Mouse (Mus musculus) mature B cell (primary cell): ENCODE results near the gene Smc3.
"Not testable (repeated sequence)": the region's sequence is repeated elsewhere in the genome, so short reads cannot be mapped to it uniquely, and the experiment has no call there.

Experiments
- in situ Hi-C: fragments of 300-500 bp; cut with MboI; formaldehyde crosslinking; loops from 2 replicates; pipeline ENCODE4 v1.14.3; 2019

Gene Smc3

DNA sequence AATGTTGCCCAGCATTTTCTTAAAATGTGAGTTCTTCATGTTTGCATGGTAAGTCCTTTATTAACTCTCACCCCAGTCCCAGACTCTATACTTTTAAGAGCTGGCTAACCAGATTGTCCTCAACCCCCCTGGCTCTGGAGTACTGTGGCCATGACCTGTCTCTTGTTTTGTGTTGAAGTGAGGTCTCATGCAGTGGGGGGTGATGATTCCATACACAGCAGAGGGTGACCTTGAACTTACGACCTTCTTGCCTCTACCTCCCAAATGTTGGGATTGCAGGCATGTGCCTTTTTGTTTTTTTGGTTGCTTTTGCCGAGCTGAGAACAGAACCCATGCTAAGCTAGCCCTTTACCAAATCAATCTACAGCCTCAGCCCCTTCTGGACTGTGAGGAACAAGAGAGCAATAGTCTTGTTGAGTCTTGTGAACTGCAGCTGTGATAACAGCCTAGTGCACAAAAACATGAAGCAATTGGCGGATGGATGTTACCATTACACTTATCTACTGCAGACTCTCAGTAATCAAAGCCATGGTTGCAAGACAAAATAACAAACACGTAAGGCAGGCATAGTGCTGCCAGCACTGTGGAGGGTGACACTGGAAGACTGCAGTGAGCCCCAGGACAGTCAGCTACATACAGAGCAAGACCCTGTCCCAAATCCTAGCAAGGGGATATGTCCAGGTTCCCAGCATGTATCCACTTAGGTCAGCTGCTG lies 24.7 kb upstream of the Smc3 start:
- in situ Hi-C loops, result loop anchor here (10.0 kb wide), 1 partner anchor 181 kb away; the partner anchor contains the start of gene Smndc1

DNA sequence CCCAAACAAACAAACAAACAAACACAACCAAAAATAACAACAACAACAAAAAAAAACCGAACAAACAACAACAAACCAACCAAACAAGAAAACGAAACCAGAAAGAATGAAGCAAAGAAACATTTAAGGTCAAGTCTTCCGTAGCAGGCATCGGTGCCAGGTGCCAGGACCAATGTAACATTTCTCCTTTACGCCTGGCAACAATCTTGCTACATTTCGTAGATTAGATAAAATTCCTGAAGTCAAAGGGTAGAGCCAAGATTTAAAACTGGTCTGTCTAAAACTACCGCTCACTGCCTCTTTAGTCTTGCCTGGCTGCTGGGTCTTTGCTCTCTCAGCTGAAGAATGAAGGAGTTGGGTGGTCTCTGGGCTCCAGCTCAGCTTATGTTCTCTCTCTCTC lies 24.1 kb upstream of the Smc3 start:
- in situ Hi-C loops, result loop anchor here (10.0 kb wide), 1 partner anchor 181 kb away; the partner anchor contains the start of gene Smndc1

DNA sequence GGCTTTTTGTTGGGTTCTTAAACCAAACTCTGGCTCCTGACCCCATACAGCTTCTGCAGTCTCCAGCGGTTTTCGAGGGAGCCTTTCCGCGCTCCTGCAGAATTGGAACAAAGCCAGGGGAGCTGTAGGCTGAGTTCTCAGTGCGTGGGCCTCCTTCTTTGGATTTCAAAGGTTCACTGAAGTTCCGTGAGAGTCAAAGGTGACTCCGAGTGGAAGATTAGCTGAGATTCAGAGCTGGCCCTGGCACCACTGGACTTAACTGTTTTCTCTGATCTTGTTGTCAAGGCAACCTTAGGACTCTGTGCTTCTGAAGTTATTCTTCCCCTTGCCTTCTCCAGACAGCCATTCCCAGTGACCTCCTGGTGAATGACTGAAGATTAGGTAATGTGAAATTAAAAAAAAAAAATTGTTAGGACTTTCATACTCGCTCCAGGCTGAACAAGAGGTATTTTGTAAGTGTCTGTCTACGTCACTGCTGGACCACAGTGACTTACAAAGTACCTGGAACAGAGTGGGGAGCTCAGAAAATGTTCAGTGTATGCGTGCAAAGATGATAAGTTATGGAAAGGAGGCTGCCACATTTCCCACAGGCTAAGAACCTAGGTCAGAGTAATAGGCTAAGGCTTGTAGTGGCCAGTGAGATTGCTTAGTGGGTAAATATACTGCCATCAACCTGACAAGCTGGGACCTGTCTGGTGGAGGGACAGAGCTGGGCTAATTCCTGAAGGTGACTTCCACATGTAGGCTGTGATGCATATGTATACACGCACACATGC lies 23.0 kb upstream of the Smc3 start:
- in situ Hi-C loops, result loop anchor here (10.0 kb wide), 1 partner anchor 182 kb away; the partner anchor contains the start of gene Smndc1

DNA sequence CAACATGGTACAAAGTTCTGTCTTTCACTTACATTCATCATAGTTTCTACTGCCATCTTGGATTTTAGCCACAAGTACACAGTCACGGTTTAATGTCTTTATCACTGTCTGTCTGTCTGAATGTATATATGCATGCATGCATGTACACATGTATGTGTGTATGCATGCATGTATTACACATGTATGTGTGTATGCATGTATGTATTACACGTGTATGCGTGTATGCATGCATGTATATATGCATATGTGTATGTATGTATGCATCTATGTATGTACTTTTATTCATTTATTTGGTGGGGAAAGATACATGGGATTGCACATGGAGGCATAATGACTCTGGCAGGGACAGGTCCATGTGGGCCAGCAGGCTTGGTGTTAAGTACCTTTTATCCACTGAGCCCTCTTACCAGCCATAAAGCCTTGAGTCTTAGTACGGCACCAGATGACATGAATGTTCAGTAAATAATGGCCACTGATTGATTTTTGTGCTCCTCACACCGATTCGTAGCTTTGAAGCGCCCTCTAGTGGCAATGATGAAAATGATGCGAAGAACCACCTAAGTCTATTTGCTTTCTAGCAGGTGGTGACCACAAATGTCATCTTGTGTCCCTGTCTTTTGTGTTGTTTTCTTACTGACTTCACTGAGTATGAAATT lies 21.5 kb upstream of the Smc3 start:
- in situ Hi-C loops, result loop anchor here (10.0 kb wide), 1 partner anchor 184 kb away; the partner anchor contains the start of gene Smndc1

DNA sequence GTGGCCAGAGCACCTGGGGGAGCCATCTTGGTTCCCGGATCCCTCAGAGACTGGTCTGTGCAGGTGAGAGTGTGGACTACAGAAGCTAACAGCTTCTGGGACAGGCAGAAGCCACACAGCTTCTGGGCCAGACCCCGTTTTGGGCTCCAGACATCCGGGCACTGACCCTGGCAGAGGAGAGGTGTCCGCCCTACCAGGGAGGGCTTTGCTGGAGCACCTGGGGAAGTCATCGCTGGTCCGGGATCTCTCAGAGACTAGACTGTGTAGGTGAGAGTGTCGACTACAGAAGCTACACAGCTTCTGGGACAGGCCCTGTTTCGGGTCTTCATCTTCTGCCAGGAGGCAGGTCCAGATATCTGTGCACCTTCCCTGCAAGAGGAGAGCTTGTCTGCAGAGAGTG lies 19.9 kb upstream of the Smc3 start:
- in situ Hi-C loops, result not testable (repeated sequence)

DNA sequence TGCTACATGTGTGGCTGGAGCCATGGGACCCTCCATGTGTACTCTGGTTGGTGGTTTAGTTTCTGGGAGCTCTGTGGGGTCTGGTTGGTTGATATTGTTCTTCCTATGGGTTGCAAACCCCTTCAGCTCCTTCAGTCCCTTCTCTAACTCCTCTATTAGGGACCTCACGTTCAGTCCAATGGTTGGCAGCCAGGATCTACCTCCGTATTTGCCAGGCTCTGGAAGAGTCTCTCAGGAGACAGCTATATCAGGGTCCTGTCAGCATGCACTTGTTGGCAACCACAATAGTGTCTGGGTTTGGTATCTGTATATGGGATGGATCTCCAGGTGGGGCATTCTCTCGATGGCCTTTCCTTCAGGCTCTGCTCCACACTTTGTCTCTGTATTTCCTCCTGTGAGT lies 12.5 kb upstream of the Smc3 start:
- in situ Hi-C loops, result not testable (repeated sequence)

DNA sequence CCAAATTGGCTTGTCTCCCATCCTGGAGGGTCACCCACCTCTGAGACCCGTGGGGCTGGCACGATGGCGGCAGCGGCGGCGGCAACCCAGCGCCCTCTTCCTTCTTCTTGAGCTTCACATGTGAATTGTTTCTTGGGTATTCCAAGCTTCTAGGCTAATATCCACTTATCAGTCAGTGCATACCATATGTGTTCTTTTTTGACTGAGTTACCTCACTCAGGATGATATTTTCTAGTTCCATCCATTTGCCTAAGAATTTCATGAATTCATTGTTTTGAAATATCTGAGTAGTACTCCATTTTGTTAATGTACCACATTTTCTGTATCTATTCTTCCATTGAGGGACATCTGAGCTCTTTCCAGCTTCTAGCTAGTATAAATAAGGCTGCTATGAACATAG lies 11.2 kb upstream of the Smc3 start, which contains the start of gene Nutf2-ps1:
Gene Nutf2-ps1 (minus strand): TSS at position 101 of the 400 bp plus-strand sequence.
- in situ Hi-C loops, result not testable (repeated sequence)

DNA sequence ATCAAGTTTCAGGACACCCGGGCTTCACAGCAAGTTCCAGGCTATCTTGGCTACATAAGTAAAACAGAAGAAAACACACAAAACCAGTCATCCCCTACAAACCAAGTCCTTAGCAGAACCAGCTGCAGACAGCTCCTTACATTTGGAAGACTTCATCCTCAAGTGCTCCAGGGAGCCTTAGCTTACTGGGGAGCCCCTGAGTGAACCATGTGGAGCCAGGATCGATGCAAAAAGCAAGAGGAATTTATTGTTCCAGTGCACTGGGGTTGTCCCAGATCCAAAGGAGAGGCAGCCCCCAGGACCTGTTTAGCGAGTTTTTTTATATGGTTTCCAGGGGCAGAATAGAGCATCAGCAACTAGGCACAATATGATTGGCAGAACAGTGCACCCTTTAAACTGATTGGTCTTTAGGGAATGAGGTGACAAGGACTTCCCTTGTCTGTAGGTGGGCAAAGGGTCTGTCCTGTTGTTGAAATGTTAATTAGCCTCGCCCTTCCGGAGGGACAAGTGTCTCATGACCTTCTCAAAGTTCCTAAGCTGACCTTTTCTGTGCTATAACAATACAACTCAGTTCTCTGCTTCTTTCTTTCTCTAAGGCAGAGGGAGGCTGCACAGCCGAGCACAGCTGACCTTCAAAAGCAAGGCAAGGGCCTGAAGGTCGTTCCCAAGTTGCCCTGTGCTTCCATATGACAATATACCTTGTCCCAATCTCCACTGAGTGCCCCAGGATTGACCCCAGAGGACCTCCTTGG lies 3.3 kb upstream of the Smc3 start:
- in situ Hi-C loops, result no loop called here

DNA sequence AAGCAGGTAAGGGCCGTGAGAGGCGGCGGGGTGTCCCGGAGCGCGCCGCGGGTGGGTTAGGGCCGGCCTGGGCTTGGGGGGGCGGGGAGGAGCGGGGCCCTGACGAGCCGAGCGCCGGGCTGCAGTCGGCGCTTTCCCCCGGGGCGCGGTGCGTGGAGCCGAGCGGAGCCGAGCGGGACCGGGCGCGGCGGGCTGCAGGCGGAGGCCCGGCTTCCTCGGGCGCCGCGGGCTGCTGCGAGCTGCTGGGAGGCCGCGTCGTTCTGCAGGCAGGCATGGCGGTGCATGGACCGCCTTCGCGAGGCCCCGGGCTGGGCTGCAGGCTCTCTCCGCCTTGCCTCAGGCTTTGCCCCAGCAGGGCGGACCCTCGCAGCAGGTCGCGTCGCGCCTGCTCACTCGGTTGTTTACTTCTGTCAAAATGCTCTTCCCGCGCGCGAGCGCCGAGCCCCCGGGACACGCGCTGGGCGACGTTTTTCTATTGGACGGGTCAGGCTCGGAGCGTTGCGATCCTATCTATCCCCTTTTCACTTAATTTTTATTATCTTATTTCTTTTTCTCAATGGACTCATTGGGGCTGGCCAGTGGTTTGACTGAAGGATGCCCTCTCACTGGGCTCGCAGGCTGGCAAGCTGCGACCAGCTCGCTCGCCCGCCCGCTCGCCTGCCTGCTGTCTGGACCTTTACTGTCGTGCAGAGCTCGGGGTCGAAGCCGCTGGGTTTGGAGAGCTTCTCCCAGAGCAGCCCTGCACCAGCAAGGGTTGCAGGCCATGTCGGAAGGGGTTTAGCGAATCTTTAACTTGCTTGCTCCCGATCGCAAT lies 558 bp downstream of the Smc3 start:
- in situ Hi-C loops, result no loop called here

DNA sequence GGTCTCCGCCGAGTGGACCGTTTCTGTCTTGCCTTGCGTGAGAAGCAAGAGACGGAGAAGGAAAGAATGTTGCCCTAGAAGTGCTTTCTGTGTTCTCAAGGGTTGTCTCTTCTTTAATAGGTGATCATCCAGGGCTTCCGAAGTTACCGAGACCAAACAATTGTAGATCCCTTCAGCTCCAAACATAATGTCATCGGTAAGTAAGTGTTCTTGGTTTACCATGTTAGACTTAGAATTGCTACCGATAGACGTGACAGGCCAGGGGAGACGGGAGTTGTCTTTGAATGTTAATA lies 1.1 kb downstream of the Smc3 start:
- in situ Hi-C loops, result no loop called here

DNA sequence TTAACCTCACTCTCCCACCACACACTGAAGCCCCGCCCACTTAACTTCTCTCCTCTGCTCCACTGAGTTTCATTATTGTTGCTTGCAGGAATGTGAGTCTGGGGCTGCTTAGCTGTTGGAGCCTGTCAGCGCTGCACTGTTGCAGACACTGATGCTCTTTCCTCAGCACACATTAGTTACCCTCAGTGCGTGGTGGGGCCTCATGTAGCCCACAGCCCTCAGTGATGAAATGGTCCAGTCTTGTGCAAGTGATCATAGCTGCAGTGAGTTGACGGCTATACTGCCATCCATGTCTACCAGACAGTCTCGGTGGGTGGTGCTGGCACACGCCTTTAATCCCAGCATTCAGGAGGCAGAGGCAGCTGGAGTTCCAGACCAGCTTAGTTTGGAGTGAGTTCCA lies 8.7 kb downstream of the Smc3 start:
- in situ Hi-C loops, result no loop called here

DNA sequence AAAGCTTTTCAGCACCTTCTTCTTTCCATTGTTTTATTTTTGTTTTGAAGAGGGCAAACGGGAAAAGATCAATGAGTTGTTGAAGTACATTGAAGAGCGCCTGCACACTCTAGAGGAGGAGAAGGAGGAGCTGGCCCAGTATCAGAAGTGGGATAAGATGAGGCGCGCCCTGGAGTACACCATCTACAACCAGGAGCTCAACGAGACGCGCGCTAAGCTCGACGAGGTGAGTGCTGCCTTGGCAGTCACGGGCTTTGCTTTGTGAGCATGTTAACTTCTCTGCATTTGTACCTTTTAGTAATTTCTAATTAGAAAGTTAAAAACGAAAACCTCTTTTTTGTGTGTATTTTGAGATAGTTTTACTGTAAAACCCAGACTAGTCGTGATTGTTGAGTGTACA lies 21.5 kb downstream of the Smc3 start:
- in situ Hi-C loops, result no loop called here

DNA sequence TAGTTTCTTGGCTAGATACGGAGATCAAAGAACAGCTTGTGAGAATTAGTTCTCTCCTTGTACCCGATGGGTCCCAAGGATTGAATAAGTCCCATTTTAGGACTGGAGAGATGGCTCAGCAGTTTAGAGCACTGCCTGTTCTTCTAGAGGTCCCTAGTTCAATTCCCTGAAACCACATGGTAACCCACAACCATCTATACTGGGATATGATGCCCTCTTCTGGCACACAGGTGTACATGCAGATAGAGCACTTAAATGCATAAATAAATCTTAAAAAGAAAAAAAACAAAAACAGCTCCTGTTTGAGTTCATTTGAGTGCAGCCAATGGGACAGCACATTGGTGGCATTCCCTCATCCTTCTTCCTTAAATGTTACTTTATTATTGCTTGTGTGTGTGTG lies 37.8 kb downstream of the Smc3 start:
- in situ Hi-C loops, result no loop called here

DNA sequence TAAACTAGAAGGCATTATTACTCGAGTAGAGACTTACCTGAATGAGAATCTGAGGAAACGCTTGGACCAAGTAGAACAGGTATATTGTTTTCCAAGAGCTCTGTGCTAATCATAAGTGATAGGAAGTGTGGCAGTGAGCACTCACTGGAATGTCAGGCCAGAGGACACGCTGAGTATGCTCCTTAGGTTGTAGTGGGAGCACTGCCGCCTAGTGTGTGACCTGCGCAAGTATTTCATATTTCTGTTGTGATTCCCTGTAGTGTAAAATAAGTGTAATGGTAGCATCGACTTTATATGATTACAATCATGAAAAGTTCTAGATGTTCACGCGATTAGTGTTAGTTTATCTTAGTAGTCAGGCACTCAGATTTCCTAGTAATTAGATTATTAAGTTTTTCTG lies 38.5 kb downstream of the Smc3 start:
- in situ Hi-C loops, result no loop called here

DNA sequence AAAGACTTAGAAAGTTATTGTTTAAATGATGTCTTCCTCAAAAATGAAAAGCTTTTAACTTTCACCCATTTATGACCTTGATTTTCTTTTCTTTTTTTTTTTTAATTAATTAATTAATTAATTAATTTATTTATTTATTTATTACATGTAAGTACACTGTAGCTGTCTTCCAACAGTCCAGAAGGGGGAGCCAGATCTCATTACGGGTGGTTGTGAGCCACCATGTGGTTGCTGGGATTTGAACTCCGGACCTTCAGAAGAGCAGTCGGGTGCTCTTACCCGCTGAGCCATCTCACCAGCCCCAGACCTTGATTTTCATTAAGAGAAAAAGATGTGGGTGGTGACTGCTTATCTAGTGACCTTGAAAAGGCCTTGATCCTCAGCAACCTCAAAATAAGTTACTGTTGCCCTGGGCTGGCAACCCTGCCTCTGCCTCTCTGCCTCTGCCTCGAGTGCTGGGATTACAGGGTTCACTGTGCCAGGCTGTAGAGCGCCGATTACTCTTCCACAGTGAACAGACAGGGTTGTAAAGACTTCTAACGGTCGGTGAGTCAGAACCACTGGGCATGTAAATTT lies 43.9 kb downstream of the Smc3 start:
- in situ Hi-C loops, result no loop called here

DNA sequence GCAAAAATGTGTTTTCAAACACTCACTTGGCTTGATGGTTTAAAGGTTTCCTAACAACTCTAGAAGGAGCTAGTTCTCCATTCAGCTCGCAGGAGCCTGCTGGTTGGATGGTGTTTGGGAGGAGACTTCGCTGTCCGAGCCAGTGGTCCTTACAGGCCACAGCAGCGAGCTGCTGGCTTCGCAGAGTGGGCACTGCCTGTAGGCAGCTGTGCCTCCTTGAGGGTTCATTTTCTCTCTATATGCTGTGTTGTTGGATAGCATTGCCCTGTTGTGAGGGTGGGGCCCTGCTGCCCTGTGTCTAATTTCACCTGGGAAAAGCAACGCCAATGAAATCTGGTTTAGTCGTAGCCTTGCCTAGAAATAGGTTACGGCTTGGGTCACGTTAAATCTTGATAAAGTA lies 47.1 kb downstream of the Smc3 start:
- in situ Hi-C loops, result no loop called here

DNA sequence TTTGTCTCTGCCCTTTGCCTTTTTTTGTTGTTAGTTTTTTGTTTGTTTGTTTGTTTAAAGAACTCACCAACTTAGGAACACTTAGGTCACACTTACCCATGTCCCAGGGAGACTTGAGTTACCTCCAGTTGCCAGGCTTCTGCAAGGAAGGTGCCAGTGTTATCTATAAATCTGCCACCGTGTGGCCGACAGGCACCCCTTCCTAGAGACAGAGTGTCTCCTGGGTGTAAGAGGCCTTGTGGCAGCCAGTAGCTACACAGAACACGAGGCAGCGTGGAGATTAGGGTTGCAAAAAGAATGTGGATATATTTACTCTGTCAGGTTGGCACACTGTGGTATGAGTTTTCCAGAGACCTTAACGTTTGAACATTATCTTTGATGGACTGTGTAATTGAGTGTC lies 47.9 kb downstream of the Smc3 start:
- in situ Hi-C loops, result no loop called here

DNA sequence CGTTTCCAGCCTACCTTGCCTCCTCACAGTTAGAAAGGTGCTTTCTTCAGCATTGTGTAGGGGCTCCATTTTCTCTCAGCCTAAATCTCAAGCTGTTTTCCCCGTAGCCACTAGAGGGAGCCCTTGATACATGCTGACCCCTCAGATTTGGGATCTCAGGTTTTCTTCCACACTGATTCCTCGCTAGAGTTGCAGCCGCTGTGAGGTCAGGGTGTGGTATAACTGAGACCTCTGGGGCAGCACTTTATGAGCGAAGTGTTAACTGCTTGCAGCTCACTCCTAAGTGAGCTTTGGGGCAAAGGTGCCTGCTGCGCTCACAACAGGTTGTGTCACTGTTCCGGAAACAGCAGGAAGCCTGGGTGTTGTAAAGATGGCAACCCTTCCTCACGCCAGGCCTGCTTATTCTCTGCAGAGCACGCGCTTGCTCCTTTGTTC lies 48.6 kb downstream of the Smc3 start:
- in situ Hi-C loops, result no loop called here

DNA sequence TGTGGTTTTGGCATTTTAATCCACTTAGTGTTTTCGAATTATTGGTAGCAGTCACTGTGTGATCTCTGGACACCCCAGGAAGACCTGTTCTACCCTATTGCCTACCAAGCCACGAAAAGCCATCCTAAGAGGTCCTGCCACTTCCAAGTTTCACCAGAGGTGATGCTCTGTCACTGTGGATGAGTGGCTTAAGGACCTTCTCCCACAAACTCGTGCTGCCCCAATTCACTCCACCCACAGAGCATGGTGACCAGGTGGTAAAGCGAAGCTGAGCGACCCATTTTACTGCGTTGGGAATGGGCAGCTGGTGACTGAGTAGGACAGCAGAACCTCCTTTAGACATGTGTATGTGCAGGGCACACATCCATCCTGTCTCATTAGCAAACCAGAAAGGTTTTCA lies 49.2 kb downstream of the Smc3 start:
- in situ Hi-C loops, result no loop called here

DNA sequence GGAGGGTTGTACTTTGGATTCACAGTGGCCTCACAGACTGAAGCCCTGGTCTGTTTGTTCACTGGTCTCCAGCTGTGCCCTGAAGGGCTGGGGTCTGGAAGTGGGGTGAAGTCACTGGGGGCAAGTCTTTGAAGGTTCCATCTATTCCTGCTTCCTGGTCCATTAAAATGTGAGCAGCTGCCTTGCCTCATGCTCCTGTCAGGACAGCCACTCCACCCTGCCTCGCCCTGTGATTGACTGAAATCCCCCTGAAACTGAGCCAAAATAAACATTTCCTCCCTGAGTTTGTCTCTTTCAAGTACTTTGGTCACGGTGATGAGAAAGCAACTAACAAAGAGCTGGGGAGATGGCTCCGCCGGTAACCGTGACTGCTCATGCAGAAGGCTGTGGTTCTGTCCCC lies 49.6 kb downstream of the Smc3 start:
- in situ Hi-C loops, result no loop called here

DNA sequence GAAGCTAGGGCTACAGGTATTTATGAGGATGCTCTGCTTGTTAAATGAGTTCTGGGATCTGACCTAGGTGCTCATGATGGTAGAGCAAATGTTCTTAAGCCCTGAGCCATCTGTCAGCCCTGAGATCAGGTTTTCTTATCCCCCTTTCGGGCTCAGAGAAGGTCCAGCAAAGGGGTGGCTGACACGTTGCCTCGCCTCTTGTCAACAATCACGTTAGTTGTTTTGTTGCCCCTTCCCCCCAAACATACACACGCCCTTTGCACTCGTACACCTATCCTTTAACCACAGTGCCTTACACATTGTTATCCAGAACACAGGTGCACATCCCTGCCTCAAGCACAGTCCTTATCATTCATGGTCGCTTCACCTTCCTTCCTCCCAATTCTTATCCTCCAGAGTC lies 50.7 kb downstream of the Smc3 start:
- in situ Hi-C loops, result no loop called here
